Mouse (Mus musculus) midbrain, embryonic 11.5 days (tissue): ENCODE measurements around the gene Myl9. TPM values are rescaled to one million over a fixed set of nuclear protein-coding genes. Genes with fewer than 3 reads are reported as not detected.

Experiments
- ATAC-seq: fragments of 200-750 bp; cut with Nextera tagmentation; 2 replicates; pipeline ENCODE4 v1.8.0; 2017; ENCODE audit warnings: moderate TSS enrichment, moderate library complexity; ENCODE audit not compliant: low FRiP score
- DNase-seq: peaks from one replicate; pipeline ENCODE4 v3.0.0; 2015; ENCODE audit warnings: low spot score; ENCODE audit errors: missing footprints
- H3K27ac ChIP-seq: fragments of 300-500 bp; sonication (generic); 2 replicates; pipeline ENCODE4 v1.5.1; 2014; ENCODE audit warnings: low read depth, low read length
- H3K27me3 ChIP-seq: fragments of 300-500 bp; sonication (generic); 2 replicates; pipeline ENCODE4 v1.6.1; 2014; ENCODE audit warnings: mild to moderate bottlenecking, low read length, moderate library complexity, mixed read lengths; ENCODE audit not compliant: control insufficient read depth, insufficient read depth
- H3K36me3 ChIP-seq: fragments of 300-500 bp; sonication (generic); 2 replicates; pipeline ENCODE4 v1.6.1; 2014; ENCODE audit warnings: mild to moderate bottlenecking, low read length, moderate library complexity, mixed read lengths; ENCODE audit not compliant: control insufficient read depth, insufficient read depth
- H3K4me1 ChIP-seq: fragments of 300-500 bp; sonication (generic); 2 replicates; pipeline ENCODE4 v1.6.1; 2014; ENCODE audit warnings: low read length; ENCODE audit not compliant: control insufficient read depth, insufficient read depth
- H3K4me2 ChIP-seq: fragments of 300-500 bp; sonication (generic); 2 replicates; pipeline ENCODE4 v1.6.1; 2014; ENCODE audit warnings: mild to moderate bottlenecking, moderate library complexity
- H3K4me3 ChIP-seq: fragments of 300-500 bp; sonication (generic); 2 replicates; pipeline ENCODE4 v1.5.1; 2014; ENCODE audit warnings: low read depth, low read length
- H3K9ac ChIP-seq: fragments of 300-500 bp; sonication (generic); 2 replicates; pipeline ENCODE4 v1.6.1; 2014; ENCODE audit warnings: low read length
- H3K9me3 ChIP-seq: fragments of 300-500 bp; sonication (generic); 2 replicates; pipeline ENCODE4 v1.6.1; 2016; ENCODE audit warnings: low read length; ENCODE audit not compliant: control insufficient read depth
- WGBS: fragments of 180-500 bp; shearing (Covaris S2); extraction: QIAGEN DNeasy Blood & Tissue Kit; methylation state at CpG from one replicate; pipeline ENCODE4 v1.1.7; 2014; 5-methylcytosine and 5-hydroxymethylcytosine counted together
- polyA plus RNA-seq: library from polyadenylated mRNA; unstranded; fragments of >200 nt; fragmentation: Nextera tagmentation; extraction: Ambion mirVana; gene quantifications from 2 replicates; pipeline ENCODE4 v1.2.1, GENCODE M21; 2014

The Myl9 gene
- polyA plus RNA-seq, 1 experiment from 2014 or later = 118 TPM

GRCm38 (mm10) chr2:156760843-156761505 lies 14.2 kb upstream of the Myl9 start:
- Histone ChIP-seq H3K4me3 (no peak overlapping the region), H3K4me2 (no peak overlapping the region), H3K4me1 (no peaks in the 10 kb centered on the region), H3K9me3 (peaks cover 5% of the 10 kb centered on the region), H3K36me3 (peaks cover 60% of the 10 kb centered on the region), H3K27ac (no peak overlapping the region), H3K27me3 (no peaks in the 10 kb centered on the region), H3K9ac (no peak overlapping the region)
- DNase-seq = no peak
- no peak for ATAC-seq
- WGBS = 91% methylated on average over 5 of the region's 5 CpGs

GRCm38 (mm10) chr2:156761521-156762278 lies 13.5 kb upstream of the Myl9 start:
- Histone ChIP-seq H3K27me3 (no peaks in the 10 kb centered on the region), H3K27ac (no peak overlapping the region), H3K4me2 (no peak overlapping the region), H3K4me1 (no peaks in the 10 kb centered on the region), H3K9ac (no peak overlapping the region), H3K9me3 (peaks cover 5% of the 10 kb centered on the region), H3K36me3 (peaks cover 53% of the 10 kb centered on the region), H3K4me3 (no peak overlapping the region)
- no peak for DNase-seq
- ATAC-seq = no peak
- 96% methylated on average over 17 of the region's 17 CpGs for WGBS

- Histone ChIP-seq H3K4me1 (no peaks in the 10 kb centered on the region), H3K4me2 (no peak overlapping the region), H3K27me3 (no peaks in the 10 kb centered on the region), H3K36me3 (peaks cover 45% of the 10 kb centered on the region), H3K4me3 (no peak overlapping the region), H3K9me3 (peaks cover 5% of the 10 kb centered on the region), H3K9ac (no peak overlapping the region), H3K27ac (no peak overlapping the region)
- no peak for ATAC-seq
- no peak for DNase-seq
- 90% methylated on average over 21 of the region's 21 CpGs for WGBS
Measured at GRCm38 (mm10) chr2:156762499-156762898, 12.7 kb upstream of the Myl9 start.

GRCm38 (mm10) chr2:156763101-156763500 lies 12.1 kb upstream of the Myl9 start:
- H3K27ac ChIP-seq = no peak overlapping the region
- H3K4me1 ChIP-seq = no peaks in the 10 kb centered on the region
- peaks cover 4% of the 10 kb centered on the region for H3K9me3 ChIP-seq
- ATAC-seq (no peak), DNase-seq (no peak)
- no peak overlapping the region for H3K9ac ChIP-seq
- 94% methylated on average over 11 of the region's 11 CpGs for WGBS
- H3K4me3 ChIP-seq = no peak overlapping the region
- H3K27me3 ChIP-seq = no peaks in the 10 kb centered on the region
- no peak overlapping the region for H3K4me2 ChIP-seq
- H3K36me3 ChIP-seq = peaks cover 39% of the 10 kb centered on the region

GRCm38 (mm10) chr2:156764022-156764421 lies 11.2 kb upstream of the Myl9 start:
- DNase-seq = no peak
- ATAC-seq = no peak
- H3K27ac ChIP-seq = no peak overlapping the region
- H3K27me3 ChIP-seq = no peaks in the 10 kb centered on the region
- H3K9ac ChIP-seq = no peak overlapping the region
- H3K4me1 ChIP-seq = no peaks in the 10 kb centered on the region
- no peaks in the 10 kb centered on the region for H3K9me3 ChIP-seq
- H3K4me2 ChIP-seq = no peak overlapping the region
- 94% methylated on average over 10 of the region's 10 CpGs for WGBS
- peaks cover 30% of the 10 kb centered on the region; the same call in 1 of the 2 replicates for H3K36me3 ChIP-seq
- H3K4me3 ChIP-seq = no peak overlapping the region

GRCm38 (mm10) chr2:156764747-156765146 lies 10.5 kb upstream of the Myl9 start:
- no peaks in the 10 kb centered on the region for H3K9me3 ChIP-seq
- no peak overlapping the region for H3K4me3 ChIP-seq
- DNase-seq (no peak), ATAC-seq (no peak)
- no peak overlapping the region for H3K4me2 ChIP-seq
- 72% methylated on average over 4 of the region's 4 CpGs for WGBS
- H3K27me3 ChIP-seq = no peaks in the 10 kb centered on the region
- no peak overlapping the region for H3K27ac ChIP-seq
- no peak overlapping the region for H3K9ac ChIP-seq
- no peaks in the 10 kb centered on the region for H3K4me1 ChIP-seq
- peaks cover 27% of the 10 kb centered on the region; the same call in 1 of the 2 replicates for H3K36me3 ChIP-seq

- Histone ChIP-seq H3K9ac (no peak overlapping the region), H3K9me3 (no peaks in the 10 kb centered on the region), H3K4me2 (no peak overlapping the region), H3K36me3 (peaks cover 24% of the 10 kb centered on the region; the same call in 1 of the 2 replicates), H3K4me1 (no peaks in the 10 kb centered on the region), H3K4me3 (no peak overlapping the region), H3K27me3 (no peaks in the 10 kb centered on the region), H3K27ac (no peak overlapping the region)
- no peak for DNase-seq
- ATAC-seq = no peak
- 89% methylated on average over 8 of the region's 8 CpGs for WGBS
Measured at GRCm38 (mm10) chr2:156765593-156765992, 9.6 kb upstream of the Myl9 start.

- H3K4me2 ChIP-seq = no peak overlapping the region
- H3K9ac ChIP-seq = no peak overlapping the region
- H3K27me3 ChIP-seq = no peaks in the 10 kb centered on the region
- WGBS = 88% methylated on average over 10 of the region's 10 CpGs
- H3K4me1 ChIP-seq = no peaks in the 10 kb centered on the region
- DNase-seq (no peak), ATAC-seq (no peak)
- no peaks in the 10 kb centered on the region for H3K9me3 ChIP-seq
- H3K36me3 ChIP-seq = peaks cover 17% of the 10 kb centered on the region; the same call in 1 of the 2 replicates
- no peak overlapping the region for H3K4me3 ChIP-seq
- no peak overlapping the region for H3K27ac ChIP-seq
Measured at GRCm38 (mm10) chr2:156766227-156767019, 8.8 kb upstream of the Myl9 start.

- H3K9ac ChIP-seq = no peak overlapping the region
- ATAC-seq (no peak), DNase-seq (no peak)
- H3K27ac ChIP-seq = no peak overlapping the region
- 80% methylated on average over 5 of the region's 5 CpGs for WGBS
- H3K36me3 ChIP-seq = peaks cover 10% of the 10 kb centered on the region; the same call in 1 of the 2 replicates
- no peak overlapping the region for H3K4me2 ChIP-seq
- H3K4me1 ChIP-seq = no peaks in the 10 kb centered on the region
- no peaks in the 10 kb centered on the region for H3K9me3 ChIP-seq
- H3K27me3 ChIP-seq = no peaks in the 10 kb centered on the region
- H3K4me3 ChIP-seq = no peak overlapping the region
Measured at GRCm38 (mm10) chr2:156767108-156767507, 8.1 kb upstream of the Myl9 start.
